Mouse (Mus musculus) liver, postnatal 0 days (tissue): ENCODE results near the gene Rab5b. TPM values are rescaled to one million over a fixed set of nuclear protein-coding genes. Genes with fewer than 3 reads are reported as not detected.

Experiments used
- ATAC-seq: fragments of 200-750 bp; cut with Nextera tagmentation; 2 replicates; pipeline ENCODE4 v1.8.0; 2017; ENCODE audit warnings: mild to moderate bottlenecking, moderate library complexity
- DNase-seq: peaks from one replicate; pipeline ENCODE4 v3.0.0-alpha.2; 2016
- H3K27ac ChIP-seq: fragments of 300-500 bp; sonication (generic); 2 replicates; pipeline ENCODE4 v1.5.1; 2014; ENCODE audit warnings: antibody characterized with exemption, moderate library complexity, mild to moderate bottlenecking, low read depth
- H3K27me3 ChIP-seq: fragments of 300-500 bp; sonication (generic); 2 replicates; pipeline ENCODE4 v1.6.1; 2014; ENCODE audit warnings: low read length, control low read depth, mixed read lengths; ENCODE audit not compliant: insufficient read depth
- H3K36me3 ChIP-seq: fragments of 300-500 bp; sonication (generic); replicated peaks from 2 replicates; pipeline ENCODE4 v1.6.1; 2014; ENCODE audit warnings: mild to moderate bottlenecking, control low read depth, low read length, moderate library complexity, mixed read lengths; ENCODE audit not compliant: insufficient read depth
- H3K4me1 ChIP-seq: fragments of 300-500 bp; sonication (generic); 2 replicates; pipeline ENCODE4 v1.6.1; 2014; ENCODE audit warnings: antibody characterized with exemption, mild to moderate bottlenecking, control low read depth; ENCODE audit not compliant: insufficient read depth
- H3K4me2 ChIP-seq: fragments of 300-500 bp; sonication (generic); 2 replicates; pipeline ENCODE4 v1.6.1; 2014; ENCODE audit warnings: low read depth, mild to moderate bottlenecking, low read length, moderate library complexity, mixed read lengths
- H3K4me3 ChIP-seq: fragments of 300-500 bp; sonication (generic); 2 replicates; pipeline ENCODE4 v1.5.1; 2014; ENCODE audit warnings: low read depth, low read length
- H3K9ac ChIP-seq: fragments of 300-500 bp; sonication (generic); replicated peaks from 2 replicates; pipeline ENCODE4 v1.6.1; 2014; ENCODE audit warnings: mild to moderate bottlenecking, moderate library complexity
- H3K9me3 ChIP-seq: fragments of 300-500 bp; sonication (generic); 2 replicates; pipeline ENCODE4 v1.6.1; 2016; ENCODE audit warnings: mild to moderate bottlenecking, control low read depth, low read length, mixed read lengths
- CTCF ChIP-seq: sonication (generic); IDR thresholded peaks from 2 replicates; pipeline ENCODE4 v1.5.1; 2016; ENCODE audit warnings: antibody characterized with exemption, low read depth
- EP300 ChIP-seq: IDR thresholded peaks from 2 replicates; pipeline ENCODE4 v1.6.1; 2016; ENCODE audit warnings: antibody characterized with exemption, low read depth, mild to moderate bottlenecking
- WGBS: fragments of 180-500 bp; shearing (Covaris S2); extraction: QIAGEN DNeasy Blood & Tissue Kit; methylation state at CpG from one replicate; pipeline ENCODE4 v1.1.7; 2014; ENCODE audit not compliant: insufficient replicate concordance; 5-methylcytosine and 5-hydroxymethylcytosine counted together
- polyA plus RNA-seq: library from polyadenylated mRNA; unstranded; fragments of >200 nt; fragmentation: Nextera tagmentation; extraction: Ambion mirVana; gene quantifications from 2 replicates; pipeline ENCODE4 v1.2.1, GENCODE M21; 2015

Gene Rab5b
- polyA plus RNA-seq, 1 experiment from 2014 or later, result 26.2 TPM

GRCm38 (mm10) chr10:128629746-128630145 is 66.3 kb downstream of the Rab5b start:
- Histone ChIP-seq H3K4me1 (peaks cover 16% of the 10 kb centered on the region), H3K9ac (no peak overlapping the region), H3K9me3 (no peaks in the 10 kb centered on the region), H3K27ac (no peak overlapping the region), H3K4me2 (no peak overlapping the region), H3K4me3 (no peak overlapping the region), H3K27me3 (no peaks in the 10 kb centered on the region), H3K36me3 (peaks cover 2% of the 10 kb centered on the region; the same call in 1 of the 2 replicates)
- DNase-seq, result no peak
- 52% methylated on average over 2 of the region's 2 CpGs for WGBS
- no peak for TF ChIP-seq CTCF
- TF ChIP-seq EP300, result peak; percentile 85
- ATAC-seq, result no peak

GRCm38 (mm10) chr10:128627398-128628317 is 68.4 kb downstream of the Rab5b start:
- DNase-seq (no peak), ATAC-seq (no peak)
- Histone ChIP-seq H3K27me3 (no peaks in the 10 kb centered on the region), H3K27ac (0 out of 2 replicates have a peak overlapping the region, but pooled peaks have one; percentile 7), H3K36me3 (peaks cover 12% of the 10 kb centered on the region), H3K4me2 (no peak overlapping the region), H3K4me3 (no peak overlapping the region), H3K4me1 (peaks cover 16% of the 10 kb centered on the region), H3K9me3 (no peaks in the 10 kb centered on the region), H3K9ac (no peak overlapping the region)
- WGBS, result 63% methylated on average over 10 of the region's 10 CpGs
- TF ChIP-seq EP300 (peak; percentile 48), CTCF (no peak)

Other genes starting within 250 kb of the Rab5b start
- 13.4 and 14.7 TPM in 2 replicates for gene Smarcc2, start 237.0 kb downstream of the Rab5b start, polyA plus RNA-seq
- 437 and 442 TPM in 2 replicates for gene Myl6, start 202.1 kb downstream of the Rab5b start, polyA plus RNA-seq
- gene Myl6b, start 197.6 kb downstream of the Rab5b start, polyA plus RNA-seq, result 1.5 and 1.7 TPM in 2 replicates
- gene Esyt1, start 170.4 kb downstream of the Rab5b start, polyA plus RNA-seq, result 6.6 and 7.6 TPM in 2 replicates
- 5.0 and 5.4 TPM in 2 replicates for gene Zc3h10, start 148.5 kb downstream of the Rab5b start, polyA plus RNA-seq
- 2,058 and 2,065 TPM in 2 replicates for gene Rpl41, start 147.0 kb downstream of the Rab5b start, polyA plus RNA-seq
- 81.9 and 85.1 TPM in 2 replicates for gene Pa2g4, start 130.3 kb downstream of the Rab5b start, polyA plus RNA-seq
- 7.3 and 7.8 TPM in 2 replicates for gene Erbb3, start 106.6 kb downstream of the Rab5b start, polyA plus RNA-seq
- 469 and 517 TPM in 2 replicates for gene Rps26, start 69.5 kb downstream of the Rab5b start, polyA plus RNA-seq
- gene Ikzf4, start 50.3 kb downstream of the Rab5b start, polyA plus RNA-seq, result 0.18 and 0.40 TPM in 2 replicates
- 27.7 and 27.9 TPM in 2 replicates for gene Suox, start 22.2 kb downstream of the Rab5b start, polyA plus RNA-seq
- gene Pmel, start 7.9 kb upstream of the Rab5b start, polyA plus RNA-seq, result 0.46 and 0.69 TPM in 2 replicates
- 29.8 and 34.7 TPM in 2 replicates for gene Cdk2, start 8.8 kb upstream of the Rab5b start, polyA plus RNA-seq
- 2.5 and 2.9 TPM in 2 replicates for gene Dgka, start 48.6 kb upstream of the Rab5b start, polyA plus RNA-seq
- 14.9 and 17.8 TPM in 2 replicates for gene Pym1, start 51.6 kb upstream of the Rab5b start, polyA plus RNA-seq
- 11.3 and 13.5 TPM in 2 replicates for gene Mmp19, start 94.6 kb upstream of the Rab5b start, polyA plus RNA-seq
- 12.9 and 15.0 TPM in 2 replicates for gene Dnajc14, start 107.8 kb upstream of the Rab5b start, polyA plus RNA-seq
- 2.3 and 2.5 TPM in 2 replicates for gene Tmem198b, start 108.1 kb upstream of the Rab5b start, polyA plus RNA-seq
- 72.0 and 75.4 TPM in 2 replicates for gene Sarnp, start 121.1 kb upstream of the Rab5b start, polyA plus RNA-seq
- 75.8 and 80.6 TPM in 2 replicates for gene Ormdl2, start 125.4 kb upstream of the Rab5b start, polyA plus RNA-seq
- 0.17 and 0.23 TPM in 2 replicates for gene Gdf11, start 195.5 kb upstream of the Rab5b start, polyA plus RNA-seq
- gene Cd63, start 204.7 kb upstream of the Rab5b start, polyA plus RNA-seq, result 271 and 296 TPM in 2 replicates
- gene Rdh5, start 226.6 kb upstream of the Rab5b start, polyA plus RNA-seq, result 54.5 and 63.1 TPM in 2 replicates
- 128 and 130 TPM in 2 replicates for gene Bloc1s1, start 227.8 kb upstream of the Rab5b start, polyA plus RNA-seq
- 0.66 and 0.70 TPM in 2 replicates for gene Itga7, start 237.6 kb upstream of the Rab5b start, polyA plus RNA-seq